In the genomic region with DNA sequence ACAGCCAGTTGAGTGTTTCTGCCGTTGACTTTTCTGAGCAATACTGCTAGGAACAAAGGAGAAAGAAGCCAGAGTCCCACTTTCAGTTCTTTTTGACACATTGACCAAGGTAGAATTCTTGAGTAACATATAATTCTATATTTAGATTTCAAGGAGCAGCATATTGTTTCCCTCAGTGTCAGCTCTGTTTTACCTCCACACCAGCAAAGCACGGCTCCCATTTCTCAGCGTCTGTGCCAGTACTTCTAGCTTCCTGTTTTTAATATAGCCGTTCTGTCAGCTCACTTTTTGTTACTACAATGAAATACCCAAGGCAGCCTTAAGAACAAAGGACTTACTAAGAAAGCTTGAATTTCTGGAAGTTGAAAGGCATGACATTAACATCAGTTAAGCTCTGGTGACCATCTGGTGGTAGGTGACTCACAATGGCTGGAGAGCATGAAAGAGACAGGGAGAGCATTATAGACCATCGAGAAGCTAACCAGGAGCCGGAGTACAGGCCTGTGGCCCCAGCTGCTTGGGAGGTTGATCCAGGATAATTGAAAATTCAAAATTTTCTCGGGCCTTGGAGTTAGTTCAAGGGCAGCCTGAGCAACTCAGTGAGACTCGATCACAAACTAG, we compare ENCODE assay signal across 13 mouse cellular contexts. TPM values are rescaled to one million over a fixed set of nuclear protein-coding genes. Genes with fewer than 3 reads are reported as not detected.
DNase-seq lines count a peak whose midpoint lies in the region; ATAC-seq and TF ChIP-seq lines count a peak whose summit lies in the region.
"Had no signal": no experiment of that assay in that cellular context is flagged by ENCODE, and none has a peak within 500 bp of the region (broad histone marks: within the 10 kb centered on the region; RNA-seq: fewer than 3 reads in every experiment).

No protein-coding gene starts in this region.

- H3K9me3 ChIP-seq in heart, embryonic 15.5 days (replicated peaks): no peaks in the 10 kb centered on the region
- no peaks in the 10 kb centered on the region for H3K9me3 ChIP-seq in heart, embryonic 12.5 days (replicated peaks)
- H3K9me3 ChIP-seq in limb, embryonic 12.5 days: no peaks in the 10 kb centered on the region
- H3K9me3 ChIP-seq: liver, embryonic 15.5 days; megakaryocyte, embryonic 14.5 days had no signal

- in situ Hi-C loops in Patski (cut with MboI; ENCODE audit: low pct_unique_long_range_greater_than_20kb): no loop called here

- POLR2A ChIA-PET in Patski (lab: Charles Lee): interaction anchor here (0.7 to 4.7 kb wide), 12 partner anchors 9 to 86 kb away, joined by 3 to 40 read pairs (median 4); no protein-coding TSS in a partner anchor

- DNase-seq in 3T3-L1 (ENCODE audit: low read depth, low spot score): peak; percentile 60
- DNase-seq in Patski (ENCODE audit: low read depth, low spot score): no peak
- no peak for DNase-seq in cerebellum, adult 9-10 months
- no peak for DNase-seq in left cerebral cortex, postnatal 4 days
- DNase-seq in layer of hippocampus, adult 9-11 months: no peak
- DNase-seq: gastrocnemius, postnatal 14 days; layer of hippocampus, postnatal 36 days; thymus, postnatal 4 days had no signal

- no peak overlapping the region for H3K9ac ChIP-seq in heart, embryonic 15.5 days
- no peak overlapping the region for H3K9ac ChIP-seq in heart, embryonic 12.5 days
- H3K9ac ChIP-seq in limb, embryonic 12.5 days (replicated peaks): no peak overlapping the region
- H3K9ac ChIP-seq: liver, embryonic 15.5 days had no signal

- CTCF ChIA-PET in Patski (lab: Charles Lee): interaction anchor here (0.9 to 4.4 kb wide), 12 partner anchors 9 to 85 kb away, joined by 4 to 49 read pairs (median 9); no protein-coding TSS in a partner anchor

- H3K4me2 ChIP-seq in heart, embryonic 15.5 days: no peak overlapping the region
- H3K4me2 ChIP-seq in heart, embryonic 12.5 days: no peak overlapping the region
- no peak overlapping the region for H3K4me2 ChIP-seq in limb, embryonic 12.5 days
- H3K4me2 ChIP-seq: liver, embryonic 15.5 days had no signal

- peaks cover 6% of the 10 kb centered on the region for H3K4me1 ChIP-seq in heart, embryonic 15.5 days (replicated peaks)
- H3K4me1 ChIP-seq in heart, embryonic 12.5 days (replicated peaks): peaks cover 7% of the 10 kb centered on the region
- H3K4me1 ChIP-seq in limb, embryonic 12.5 days (replicated peaks): 0 out of 2 replicates have a peak, but pooled peaks cover 4% of the 10 kb centered on the region
- H3K4me1 ChIP-seq: liver, embryonic 15.5 days; megakaryocyte, embryonic 14.5 days had no signal

- H3K36me3 ChIP-seq in heart, embryonic 15.5 days: no peaks in the 10 kb centered on the region
- H3K36me3 ChIP-seq in heart, embryonic 12.5 days: no peaks in the 10 kb centered on the region
- no peaks in the 10 kb centered on the region for H3K36me3 ChIP-seq in limb, embryonic 12.5 days
- H3K36me3 ChIP-seq: liver, embryonic 15.5 days had no signal

- TF ChIP-seq CTCF in Patski (IDR thresholded peaks at IDR 0.05): no peak

- H3K27me3 ChIP-seq in heart, embryonic 15.5 days: no peaks in the 10 kb centered on the region
- no peaks in the 10 kb centered on the region for H3K27me3 ChIP-seq in heart, embryonic 12.5 days (replicated peaks)
- no peaks in the 10 kb centered on the region for H3K27me3 ChIP-seq in Patski
- H3K27me3 ChIP-seq in limb, embryonic 12.5 days: no peaks in the 10 kb centered on the region
- H3K27me3 ChIP-seq: liver, embryonic 15.5 days; megakaryocyte, embryonic 14.5 days had no signal

- WGBS in heart, embryonic 15.5 days: 54% methylated on average over 8 of the region's 8 CpGs
- 56% methylated on average over 8 of the region's 8 CpGs for WGBS in heart, embryonic 12.5 days
- 64% methylated on average over 8 of the region's 8 CpGs for WGBS in limb, embryonic 12.5 days

- intact Hi-C loops in left cerebral cortex, postnatal 4 days (cut with DNase I): no loop called here

- H3K4me3 ChIP-seq in heart, embryonic 15.5 days: no peak overlapping the region
- H3K4me3 ChIP-seq in heart, embryonic 12.5 days: no peak overlapping the region
- H3K4me3 ChIP-seq in limb, embryonic 12.5 days (replicated peaks): no peak overlapping the region
- H3K4me3 ChIP-seq: liver, embryonic 15.5 days; megakaryocyte, embryonic 14.5 days had no signal

- peak overlapping the region; percentile 39 for H3K27ac ChIP-seq in heart, embryonic 15.5 days
- no peak overlapping the region for H3K27ac ChIP-seq in heart, embryonic 12.5 days (ENCODE audit: poor library complexity, severe bottlenecking)
- peak overlapping the region; percentile 53; the same call in 1 of the 2 replicates for H3K27ac ChIP-seq in limb, embryonic 12.5 days
- H3K27ac ChIP-seq: liver, embryonic 15.5 days had no signal

- ATAC-seq in heart, embryonic 15.5 days (replicated peaks; ENCODE audit: insufficient number of reproducible peaks, insufficient read depth, low FRiP score, low read depth): no peak
- no peak for ATAC-seq in heart, embryonic 12.5 days (ENCODE audit: insufficient number of reproducible peaks, low FRiP score)
- ATAC-seq in Patski: peak; percentile 69
- ATAC-seq in limb, embryonic 12.5 days (ENCODE audit: insufficient number of reproducible peaks, insufficient read depth, low FRiP score, low TSS enrichment, low read depth): no peak

RNA-seq across cellular contexts. Expression of gene Fhl2, which starts 28.9 kb away (rescaled TPM):
- 298 and 363 TPM in 2 replicates for polyA plus RNA-seq in heart, embryonic 15.5 days (2015; fragmentation: Nextera tagmentation; extraction: Ambion mirVana)
- 203 and 205 TPM in 2 replicates for polyA plus RNA-seq in heart, embryonic 12.5 days (2016; fragmentation: Nextera tagmentation; extraction: Ambion mirVana)
- polyA plus RNA-seq in Patski (2021): 380 TPM
- polyA plus RNA-seq in limb, embryonic 12.5 days (2016; fragmentation: Nextera tagmentation; extraction: Ambion mirVana): 13.9 and 14.6 TPM in 2 replicates
- total RNA-seq in left cerebral cortex, postnatal 4 days (2021): 10 to 100 TPM; 25.2 to 26.7 TPM

Comparison
In these comparisons a context has a peak if more than half of its experiments do, and no peak if none do; other contexts are left out.
1. RNA of gene Fhl2, which starts 28.9 kb away (polyA plus RNA-seq): 380 TPM in Patski (single experiment), 298 to 363 TPM in heart, embryonic 15.5 days and 203 to 205 TPM in heart, embryonic 12.5 days; 13.9 to 14.6 TPM in limb, embryonic 12.5 days; every median in the first group is over 10 times any median in the second.